Mouse (Mus musculus): Measurements from ENCODE around the gene Ptprg.

DNA sequence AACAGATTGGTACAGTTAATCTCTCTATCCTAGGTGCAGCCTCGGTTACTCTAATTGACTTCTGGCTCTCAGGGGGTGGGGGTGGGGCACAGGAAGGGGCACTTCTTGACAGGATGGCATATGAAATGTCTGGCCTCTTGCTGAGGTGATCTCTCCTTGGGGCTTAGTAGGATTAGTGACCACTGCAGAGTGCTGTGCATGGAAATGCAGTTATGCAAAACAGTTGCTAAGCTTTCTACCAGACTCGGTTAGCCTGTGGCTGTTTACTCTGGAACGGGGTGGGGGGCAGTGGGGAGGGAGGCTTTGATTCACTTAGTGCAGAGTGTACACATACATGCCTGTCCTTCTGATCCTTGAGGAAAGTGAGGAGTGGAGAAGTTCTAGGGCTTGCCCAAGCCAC, 114.4 kb downstream of the Ptprg start:
- no peak for TF ChIP-seq CTCF (IDR thresholded peaks at IDR 0.05; ENCODE audit: borderline replicate concordance, insufficient read depth, low read length)
- no peak for TF ChIP-seq POLR2A (IDR thresholded peaks at IDR 0.05; ENCODE audit: low read depth, low read length)

All from embryonic fibroblast, embryonic 13.5 days (primary cell).